Mouse (Mus musculus): ENCODE measurements at regions not wholly inside any gene's neighbourhood (a gene's known extent, or its start where the extent isn't known, plus 50 kb on each side); places are given as distances from the start of the nearest gene placed in this dataset.

DNA sequence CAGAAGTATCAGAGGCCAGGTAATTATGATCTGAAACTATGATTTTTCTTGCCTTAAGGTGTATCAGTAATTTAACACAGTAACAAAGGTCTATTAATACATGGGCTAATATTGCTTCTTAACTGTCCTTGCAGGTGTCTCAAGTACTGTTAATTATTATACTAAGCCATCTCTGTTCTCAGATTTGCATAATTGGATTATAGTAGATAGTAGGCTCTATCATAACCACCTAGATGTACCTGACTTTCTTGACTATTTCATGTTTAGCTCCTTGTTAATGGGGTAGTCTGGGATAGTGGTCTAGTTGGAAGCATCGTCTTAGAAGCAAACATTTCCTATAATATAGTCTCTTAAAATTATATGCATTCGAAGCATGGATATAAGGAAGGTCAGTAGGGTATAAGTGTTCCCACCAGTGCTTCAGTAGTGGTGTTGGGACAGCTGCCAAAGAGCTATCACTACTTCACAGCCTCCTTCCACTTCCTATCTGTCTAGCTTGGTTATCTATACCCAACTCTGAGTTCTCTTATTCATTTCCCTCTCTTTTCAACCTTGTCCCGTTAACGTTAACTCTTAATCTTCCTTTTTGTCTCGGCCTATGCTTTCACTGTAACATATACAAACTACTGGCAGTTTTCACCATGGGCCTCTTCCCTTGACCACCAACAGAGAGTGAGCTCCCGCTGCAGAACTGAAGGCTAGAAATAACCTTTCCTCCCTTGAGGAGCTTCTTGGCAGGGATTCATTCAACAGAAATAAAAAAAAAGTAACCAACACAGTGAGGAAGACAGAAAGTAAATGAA lies 630.9 kb upstream of the Lcorl start:
- WGBS, result 86% methylated on average over 6 of the region's 6 CpGs

DNA sequence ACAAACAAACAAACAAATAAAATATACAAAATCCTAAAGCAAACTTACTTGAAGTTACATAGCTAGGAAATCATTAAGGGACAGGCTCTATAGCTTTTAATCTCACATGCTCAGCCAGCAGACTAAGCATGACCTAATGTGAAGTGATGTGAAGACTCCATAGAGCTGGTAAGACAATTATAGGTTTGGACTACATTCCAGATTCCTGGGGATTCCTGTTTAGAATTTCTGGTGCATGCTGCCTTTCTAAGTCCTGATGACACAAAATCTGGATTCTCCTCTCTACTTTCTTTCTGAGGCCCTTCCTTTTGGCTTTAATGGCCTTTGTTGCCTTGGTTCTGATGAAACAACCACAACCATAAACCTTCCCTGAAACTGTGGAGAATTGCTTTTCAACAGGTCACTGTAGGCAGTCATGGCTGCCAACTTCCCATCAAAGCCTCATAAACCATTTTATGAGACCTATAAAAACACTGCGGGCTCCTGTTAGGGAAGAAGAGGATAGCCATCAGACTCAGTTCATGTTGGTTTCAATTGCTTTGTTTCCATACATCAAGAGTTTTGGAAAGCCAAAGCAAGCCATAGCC lies 629.4 kb upstream of the Lcorl start:
- 86% methylated on average over 1 of the region's 1 CpGs for WGBS
- no peak overlapping the region for H3K4me2 ChIP-seq (replicated peaks)
- H3K27ac ChIP-seq, result no peak overlapping the region
- no peaks in the 10 kb centered on the region for H3K9me3 ChIP-seq (replicated peaks)
- H3K4me3 ChIP-seq, result no peak overlapping the region
- no peaks in the 10 kb centered on the region for H3K27me3 ChIP-seq
- no peaks in the 10 kb centered on the region for H3K36me3 ChIP-seq
- ATAC-seq (ENCODE audit: low FRiP score), result no peak
- no peak overlapping the region for H3K9ac ChIP-seq
- no peaks in the 10 kb centered on the region for H3K4me1 ChIP-seq

More for the DNA sequence above, 630.9 kb upstream of the Lcorl start:
- Histone ChIP-seq H3K4me1 (no peaks in the 10 kb centered on the region), H3K4me2 (replicated peaks) (no peak overlapping the region), H3K27ac (no peak overlapping the region), H3K36me3 (no peaks in the 10 kb centered on the region), H3K9ac (no peak overlapping the region), H3K9me3 (replicated peaks) (no peaks in the 10 kb centered on the region), H3K4me3 (no peak overlapping the region), H3K27me3 (no peaks in the 10 kb centered on the region)
- ATAC-seq (ENCODE audit: low FRiP score), result no peak

- WGBS, result 89% methylated on average over 3 of the region's 3 CpGs
- Histone ChIP-seq H3K27me3 (no peaks in the 10 kb centered on the region), H3K27ac (no peak overlapping the region), H3K9me3 (replicated peaks) (no peaks in the 10 kb centered on the region), H3K4me1 (no peaks in the 10 kb centered on the region), H3K4me2 (replicated peaks) (no peak overlapping the region), H3K9ac (no peak overlapping the region), H3K36me3 (no peaks in the 10 kb centered on the region), H3K4me3 (no peak overlapping the region)
- ATAC-seq (ENCODE audit: low FRiP score), result no peak
Measured at GRCm38 (mm10) chr5:46456356-46456755, 598.9 kb upstream of the Lcorl start.

- H3K9me3 ChIP-seq (replicated peaks), result no peaks in the 10 kb centered on the region
- no peaks in the 10 kb centered on the region for H3K27me3 ChIP-seq
- no peak for ATAC-seq (ENCODE audit: low FRiP score)
- no peak overlapping the region for H3K27ac ChIP-seq
- H3K9ac ChIP-seq, result no peak overlapping the region
- no peak overlapping the region for H3K4me2 ChIP-seq (replicated peaks)
- H3K36me3 ChIP-seq, result no peaks in the 10 kb centered on the region
- H3K4me3 ChIP-seq, result no peak overlapping the region
- peaks cover 8% of the 10 kb centered on the region for H3K4me1 ChIP-seq
- WGBS, result 76% methylated on average over 4 of the region's 4 CpGs
Measured at GRCm38 (mm10) chr5:46448274-46448673, 590.9 kb upstream of the Lcorl start.

- WGBS, result 44% methylated on average over 3 of the region's 3 CpGs
- Histone ChIP-seq H3K9ac (no peak overlapping the region), H3K9me3 (replicated peaks) (no peaks in the 10 kb centered on the region), H3K4me2 (replicated peaks) (no peak overlapping the region; the same call in 1 of the 2 replicates), H3K4me3 (no peak overlapping the region), H3K36me3 (no peaks in the 10 kb centered on the region), H3K4me1 (peaks cover 8% of the 10 kb centered on the region), H3K27me3 (no peaks in the 10 kb centered on the region), H3K27ac (no peak overlapping the region)
- no peak for ATAC-seq (ENCODE audit: low FRiP score)
Measured at GRCm38 (mm10) chr5:46445844-46446243, 588.4 kb upstream of the Lcorl start.

DNA sequence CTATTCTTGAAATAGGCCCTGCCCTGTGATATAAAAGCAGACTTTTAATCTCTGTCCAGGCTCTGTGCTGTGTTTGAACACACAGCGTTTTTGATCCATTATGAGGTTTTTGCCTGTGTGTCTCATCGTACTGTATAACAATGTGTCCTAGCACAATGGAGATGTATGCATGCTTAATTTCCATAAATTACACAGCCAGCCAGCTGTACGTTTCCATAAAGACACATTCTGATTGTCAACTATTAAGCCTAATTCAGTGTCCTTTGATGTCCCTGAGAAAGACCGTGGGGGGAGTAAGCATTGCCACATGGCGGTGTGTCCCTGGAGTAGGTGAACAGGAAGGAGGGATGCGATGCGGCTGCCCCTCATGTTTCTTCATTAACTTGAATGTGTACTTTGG lies 587.7 kb upstream of the Lcorl start:
- peak; percentile 69 for ATAC-seq (ENCODE audit: low FRiP score)

DNA sequence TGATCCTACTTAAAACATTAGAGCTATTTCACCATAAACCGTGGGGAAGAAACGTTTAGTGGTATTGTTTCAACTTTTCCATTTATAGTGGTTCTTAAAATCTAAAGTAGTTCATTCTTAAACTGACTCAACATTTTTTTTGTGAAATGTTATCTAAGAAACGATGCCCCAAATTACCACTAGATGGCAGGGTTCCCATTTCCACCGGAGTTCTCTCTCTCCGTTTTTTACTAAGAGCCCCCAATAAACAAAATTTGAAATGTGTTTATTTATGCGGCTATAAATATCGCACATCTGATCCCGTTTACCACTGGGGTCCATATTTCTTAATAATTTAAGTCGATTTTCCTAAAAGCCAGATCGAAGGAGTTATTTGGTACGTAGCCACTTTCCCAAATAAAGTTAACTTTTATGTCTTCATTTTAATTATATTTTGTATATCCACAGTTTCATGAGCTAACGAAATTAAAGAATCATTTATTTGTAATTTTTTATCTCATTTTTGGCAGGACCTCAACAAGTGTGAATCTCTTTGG lies 586.5 kb upstream of the Lcorl start:
- no peak overlapping the region for H3K4me2 ChIP-seq (replicated peaks)

More for the DNA sequence above, 587.7 kb upstream of the Lcorl start:
- no peak overlapping the region for H3K9ac ChIP-seq
- 18% methylated on average over 7 of the region's 7 CpGs for WGBS
- no peak overlapping the region for H3K27ac ChIP-seq
- no peak overlapping the region for H3K4me3 ChIP-seq
- H3K27me3 ChIP-seq, result no peaks in the 10 kb centered on the region
- 0 out of 2 replicates have a peak overlapping the region, but pooled peaks have one; percentile 15 for H3K4me2 ChIP-seq (replicated peaks)
- H3K36me3 ChIP-seq, result no peaks in the 10 kb centered on the region
- H3K9me3 ChIP-seq (replicated peaks), result no peaks in the 10 kb centered on the region
- H3K4me1 ChIP-seq, result peaks cover 8% of the 10 kb centered on the region

DNA sequence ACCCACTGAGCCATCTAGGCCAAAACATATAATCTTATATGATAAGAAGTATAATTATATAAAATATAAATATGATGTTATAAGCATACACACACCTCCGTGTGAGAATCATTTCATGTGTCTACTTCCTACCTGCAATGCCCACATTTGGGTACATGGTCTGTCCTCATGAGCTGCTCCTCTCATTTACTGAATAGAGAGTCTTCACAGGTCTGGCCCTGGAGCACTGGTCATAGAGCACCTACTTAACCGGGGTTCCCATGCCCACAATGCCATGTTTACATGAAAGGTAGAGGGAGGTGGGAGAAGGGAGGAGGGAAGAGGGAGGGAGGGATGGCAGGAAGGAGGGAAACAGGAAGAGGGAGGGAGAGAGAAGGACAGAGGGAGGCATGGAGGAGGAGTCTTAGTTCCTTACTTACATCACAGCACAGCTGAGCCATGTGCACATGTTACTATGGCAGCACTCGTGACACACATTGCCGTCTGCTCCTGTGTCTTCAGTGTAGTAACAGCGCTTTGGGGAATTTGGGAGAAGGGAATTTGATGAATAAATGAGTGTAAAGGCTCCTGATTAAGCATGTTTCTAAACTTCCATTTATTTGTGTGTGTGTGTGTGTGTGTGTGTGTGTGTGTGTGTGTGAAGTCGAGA lies 585.3 kb upstream of the Lcorl start:
- no peaks in the 10 kb centered on the region for H3K27me3 ChIP-seq
- ATAC-seq (ENCODE audit: low FRiP score), result peak; percentile 53
- 68% methylated on average over 6 of the region's 6 CpGs for WGBS

More for the DNA sequence above, 586.5 kb upstream of the Lcorl start:
- no peak for ATAC-seq (ENCODE audit: low FRiP score)
- Histone ChIP-seq H3K36me3 (no peaks in the 10 kb centered on the region), H3K9ac (no peak overlapping the region), H3K27ac (no peak overlapping the region), H3K4me1 (peaks cover 8% of the 10 kb centered on the region), H3K4me3 (no peak overlapping the region), H3K9me3 (replicated peaks) (no peaks in the 10 kb centered on the region), H3K27me3 (no peaks in the 10 kb centered on the region)
- 14% methylated on average over 12 of the region's 12 CpGs for WGBS

DNA sequence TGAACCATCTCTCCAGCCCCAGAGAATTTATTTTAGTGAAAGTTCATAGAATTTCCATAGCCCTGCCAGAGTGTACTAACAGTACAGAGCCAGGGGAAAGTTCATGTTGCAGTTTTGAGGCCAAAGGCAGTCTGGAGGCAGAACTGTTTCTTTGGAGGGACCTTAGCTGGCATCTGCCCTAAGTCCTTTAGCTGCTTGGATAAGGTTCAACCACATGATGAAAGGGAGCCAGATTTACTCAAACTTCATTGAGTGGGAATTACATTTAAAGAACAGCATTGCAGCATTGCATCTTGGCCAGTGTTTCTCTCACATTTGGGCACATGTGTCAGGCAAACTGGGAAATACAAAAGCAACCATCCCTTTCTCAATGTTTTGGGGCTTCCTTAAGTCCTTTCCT lies 584.3 kb upstream of the Lcorl start:
- H3K27me3 ChIP-seq, result no peaks in the 10 kb centered on the region
- H3K4me3 ChIP-seq, result no peak overlapping the region
- H3K4me1 ChIP-seq, result peaks cover 8% of the 10 kb centered on the region
- ATAC-seq (ENCODE audit: low FRiP score), result no peak
- H3K9ac ChIP-seq, result no peak overlapping the region
- H3K27ac ChIP-seq, result no peak overlapping the region
- no peaks in the 10 kb centered on the region for H3K9me3 ChIP-seq (replicated peaks)
- H3K4me2 ChIP-seq (replicated peaks), result no peak overlapping the region
- H3K36me3 ChIP-seq, result no peaks in the 10 kb centered on the region

More for the DNA sequence above, 585.3 kb upstream of the Lcorl start:
- Histone ChIP-seq H3K9ac (no peak overlapping the region), H3K4me2 (replicated peaks) (no peak overlapping the region), H3K27ac (no peak overlapping the region), H3K9me3 (replicated peaks) (no peaks in the 10 kb centered on the region), H3K4me3 (no peak overlapping the region), H3K4me1 (peaks cover 8% of the 10 kb centered on the region), H3K36me3 (no peaks in the 10 kb centered on the region)

DNA sequence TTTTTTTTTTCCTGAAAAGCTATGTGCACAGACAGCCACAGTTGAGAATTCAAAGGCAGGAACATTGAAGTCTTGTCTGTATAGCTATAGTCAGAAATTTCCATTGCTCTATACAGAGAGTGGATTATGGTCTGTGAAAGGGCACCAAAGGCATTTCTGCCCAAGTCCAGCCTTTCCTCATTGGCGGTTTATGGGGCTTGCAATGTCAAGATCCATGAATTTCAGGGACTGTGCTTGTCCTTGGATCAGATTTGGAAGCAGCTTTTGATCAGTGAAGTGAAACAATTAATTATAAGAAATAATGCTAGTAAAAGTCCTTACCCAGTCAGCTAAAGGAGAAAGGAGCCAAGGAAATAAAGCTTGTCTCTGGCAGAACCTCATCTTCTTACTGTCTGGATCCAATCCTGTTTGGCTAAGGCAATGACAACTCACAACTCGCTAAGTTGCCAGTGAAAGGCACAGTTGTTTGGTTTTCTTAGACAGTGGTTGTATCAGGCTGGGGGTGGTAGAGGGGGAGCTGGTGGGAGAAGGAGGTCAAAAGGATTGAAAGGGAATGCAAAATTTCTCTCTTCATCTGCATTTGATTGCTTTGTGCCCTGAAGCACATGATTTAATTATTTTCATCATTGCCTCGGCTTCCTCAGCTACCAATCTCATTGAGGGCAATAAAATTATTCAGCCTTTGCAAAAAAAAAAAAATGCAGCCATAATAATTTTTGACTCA lies 574.4 kb upstream of the Lcorl start:
- Histone ChIP-seq H3K9ac (no peak overlapping the region), H3K4me2 (replicated peaks) (no peak overlapping the region), H3K4me1 (no peaks in the 10 kb centered on the region), H3K9me3 (replicated peaks) (no peaks in the 10 kb centered on the region), H3K27me3 (no peaks in the 10 kb centered on the region), H3K27ac (0 out of 2 replicates have a peak overlapping the region, but pooled peaks have one; percentile 25), H3K36me3 (no peaks in the 10 kb centered on the region), H3K4me3 (no peak overlapping the region)
- peak; percentile 43; the same call in 1 of the 2 replicates for ATAC-seq (ENCODE audit: low FRiP score)
- 42% methylated on average over 3 of the region's 3 CpGs for WGBS

DNA sequence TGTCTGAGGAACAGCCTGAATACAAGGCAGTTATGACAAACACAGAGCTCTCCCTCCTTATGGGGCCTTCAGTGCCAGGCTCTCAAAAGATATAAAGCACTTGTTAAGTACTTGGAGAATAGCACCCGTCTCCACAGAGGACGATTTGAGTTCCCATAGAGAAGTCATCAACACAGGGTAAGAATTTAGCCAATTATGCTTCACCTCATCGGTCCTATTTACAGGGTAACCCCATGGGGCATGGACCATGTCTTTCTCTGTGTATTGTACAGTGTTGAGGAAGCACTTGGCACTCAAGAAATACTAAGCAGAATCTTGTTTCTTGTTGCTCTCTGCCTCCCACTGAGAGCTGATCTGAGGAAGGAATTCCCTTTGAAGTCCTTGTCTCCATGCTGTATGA lies 565.3 kb upstream of the Lcorl start:
- Histone ChIP-seq H3K27me3 (no peaks in the 10 kb centered on the region), H3K36me3 (no peaks in the 10 kb centered on the region), H3K9ac (no peak overlapping the region), H3K27ac (no peak overlapping the region), H3K4me3 (no peak overlapping the region), H3K4me2 (replicated peaks) (no peak overlapping the region), H3K4me1 (no peaks in the 10 kb centered on the region), H3K9me3 (replicated peaks) (no peaks in the 10 kb centered on the region)
- ATAC-seq (ENCODE audit: low FRiP score), result peak; percentile 46; the same call in 1 of the 2 replicates
- WGBS, result 44% methylated on average over 3 of the region's 3 CpGs

DNA sequence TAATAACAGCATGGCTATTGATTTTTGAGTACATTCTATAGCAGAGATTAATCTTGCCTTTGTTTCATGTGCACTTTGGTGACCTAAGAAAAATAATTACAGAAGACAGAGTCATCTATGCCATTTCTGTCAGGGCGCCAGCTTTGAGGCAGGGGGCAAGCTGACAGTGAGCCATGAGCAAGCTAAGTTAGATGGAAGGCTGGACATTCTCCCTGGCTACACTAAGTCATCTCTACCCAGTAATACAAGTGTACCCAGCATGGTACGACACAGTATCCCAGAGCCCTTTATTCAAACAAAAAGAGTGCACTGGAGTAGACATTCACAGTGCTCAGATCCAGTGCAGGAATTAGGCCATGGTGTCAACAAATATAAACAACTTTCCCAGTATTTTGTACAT lies 549.6 kb upstream of the Lcorl start:
- ATAC-seq (ENCODE audit: low FRiP score), result 0 out of 2 replicates have a peak, but pooled peaks have one; percentile 54
- H3K27ac ChIP-seq, result no peak overlapping the region
- no peak overlapping the region for H3K9ac ChIP-seq
- no peaks in the 10 kb centered on the region for H3K36me3 ChIP-seq
- H3K4me2 ChIP-seq (replicated peaks), result no peak overlapping the region
- H3K4me1 ChIP-seq, result no peaks in the 10 kb centered on the region
- H3K4me3 ChIP-seq, result no peak overlapping the region
- H3K9me3 ChIP-seq (replicated peaks), result no peaks in the 10 kb centered on the region
- WGBS, result 56% methylated on average over 2 of the region's 2 CpGs
- no peaks in the 10 kb centered on the region for H3K27me3 ChIP-seq

Measured in hindbrain, embryonic 12.5 days (tissue).